Mouse (Mus musculus) CD4-positive, CD25-positive, alpha-beta regulatory T cell, adult 2 months (primary cell): ENCODE results near the gene Trim56.

Experiments used
- DNase-seq: peaks from one replicate; pipeline ENCODE4 v3.0.0-alpha.2; 2012; ENCODE audit warnings: low read depth, low spot score

Trim56 gene

GRCm38 (mm10) chr5:137109941-137110593 is 5.9 kb downstream of the Trim56 start:
- DNase-seq: no peak

- DNase-seq: no peak
Measured at GRCm38 (mm10) chr5:137108111-137108510, 7.9 kb downstream of the Trim56 start.

DNA sequence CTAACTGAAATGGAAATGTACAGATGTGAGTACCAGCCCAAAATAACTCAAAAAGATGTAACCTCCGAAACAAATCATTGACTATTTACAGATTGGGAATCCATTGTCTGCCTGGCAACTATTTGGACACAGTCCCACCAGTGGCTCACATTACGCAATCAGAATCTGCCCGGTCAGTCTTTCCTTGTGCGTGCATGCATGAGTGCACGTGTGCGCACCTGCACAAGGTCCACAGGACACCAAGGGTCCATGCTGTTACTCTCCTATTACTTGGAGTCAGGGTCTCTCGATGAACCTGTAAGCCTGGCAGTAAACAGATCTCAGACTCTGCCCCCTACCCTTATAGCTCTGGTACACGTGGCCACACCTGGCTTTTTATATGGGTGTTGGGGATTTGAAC is 8.3 kb downstream of the Trim56 start:
- no peak for DNase-seq

DNA sequence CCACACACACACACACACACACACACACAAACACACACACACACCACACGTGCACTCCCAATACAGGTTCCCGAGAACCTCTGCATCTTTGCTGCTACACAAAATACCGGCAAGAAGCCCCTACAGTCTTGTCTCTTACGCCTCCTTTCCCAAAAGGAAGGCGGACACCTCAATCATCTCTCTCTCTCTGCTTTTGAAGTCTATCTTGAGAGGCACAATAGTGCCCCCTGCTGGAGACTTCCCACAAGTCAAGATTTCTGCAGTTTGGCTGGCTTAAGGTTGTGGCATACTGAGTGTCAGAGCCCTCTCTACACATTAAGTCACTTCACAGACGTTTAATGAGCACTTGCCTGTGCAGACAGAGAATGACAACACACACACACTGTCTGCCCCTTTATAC is 9.0 kb downstream of the Trim56 start:
- peak; percentile 84 for DNase-seq

- no peak for DNase-seq
Measured at GRCm38 (mm10) chr5:137106434-137106833, 9.6 kb downstream of the Trim56 start.

DNA sequence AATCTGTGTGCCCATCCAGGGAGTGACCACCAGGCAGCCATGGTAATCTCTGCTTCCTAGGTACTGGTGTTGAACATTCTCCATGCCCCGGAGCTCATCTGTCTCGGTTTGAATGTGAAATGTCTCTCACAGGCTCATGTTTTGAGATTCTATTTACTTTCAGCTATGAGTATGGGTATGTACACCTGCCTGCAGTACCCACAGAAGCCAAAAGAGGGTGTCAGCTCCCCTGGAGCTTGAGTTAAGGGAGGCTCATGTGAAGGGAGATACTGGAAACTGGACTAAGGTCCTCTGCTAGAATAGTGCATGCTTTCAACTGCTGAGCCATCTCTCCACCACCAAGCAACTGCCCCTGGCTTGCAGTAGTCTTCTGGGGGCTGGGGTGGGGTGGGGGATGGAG is 12.0 kb downstream of the Trim56 start:
- DNase-seq: peak; percentile 35

- peak; percentile 75 for DNase-seq
Measured at GRCm38 (mm10) chr5:137102575-137103522, 13.2 kb downstream of the Trim56 start.

DNA sequence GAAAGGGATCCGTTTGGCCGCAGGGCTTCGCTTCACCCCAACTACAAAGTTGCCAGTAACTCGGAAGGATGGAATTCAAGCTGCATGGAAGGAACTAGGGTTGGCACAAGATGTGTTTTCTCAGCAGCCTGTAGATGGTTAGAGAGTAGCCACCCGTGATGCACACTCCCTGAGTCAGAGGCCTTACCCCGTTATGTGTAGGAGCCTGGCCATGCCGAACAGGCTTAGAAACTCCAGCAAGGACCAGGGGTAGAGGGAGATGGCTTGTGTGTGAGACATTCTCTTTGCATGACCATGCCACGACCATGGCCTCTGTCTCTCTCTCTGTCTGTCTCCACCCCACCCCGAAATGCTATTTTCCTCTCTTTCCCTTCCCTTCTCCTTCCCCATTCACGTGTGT is 13.9 kb downstream of the Trim56 start:
- no peak for DNase-seq

DNA sequence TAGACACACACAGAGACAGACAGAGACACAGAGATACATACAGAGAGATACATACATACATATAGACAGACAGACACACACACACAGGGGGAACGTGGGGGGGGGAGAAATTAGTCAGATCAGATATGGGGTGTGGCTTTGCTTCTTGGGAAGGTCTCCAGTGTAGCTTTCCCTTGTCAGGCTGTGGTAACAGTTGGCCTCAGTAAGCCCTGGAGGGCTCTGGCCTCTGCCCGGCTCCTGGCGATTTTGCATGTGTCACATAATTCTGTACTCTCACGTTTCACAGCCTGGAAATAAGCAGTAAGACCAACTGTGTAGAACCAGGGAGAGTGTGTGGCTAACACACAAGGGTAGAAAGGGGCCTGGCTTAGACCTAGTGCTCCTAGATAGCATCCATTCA is 15.3 kb downstream of the Trim56 start:
- no peak for DNase-seq

GRCm38 (mm10) chr5:137098418-137098817 is 17.6 kb downstream of the Trim56 start:
- no peak for DNase-seq

GRCm38 (mm10) chr5:137096037-137096436 is 20.0 kb downstream of the Trim56 start:
- no peak for DNase-seq

- DNase-seq: peak; percentile 24
Measured at GRCm38 (mm10) chr5:137095135-137095534, 20.9 kb downstream of the Trim56 start.

DNA sequence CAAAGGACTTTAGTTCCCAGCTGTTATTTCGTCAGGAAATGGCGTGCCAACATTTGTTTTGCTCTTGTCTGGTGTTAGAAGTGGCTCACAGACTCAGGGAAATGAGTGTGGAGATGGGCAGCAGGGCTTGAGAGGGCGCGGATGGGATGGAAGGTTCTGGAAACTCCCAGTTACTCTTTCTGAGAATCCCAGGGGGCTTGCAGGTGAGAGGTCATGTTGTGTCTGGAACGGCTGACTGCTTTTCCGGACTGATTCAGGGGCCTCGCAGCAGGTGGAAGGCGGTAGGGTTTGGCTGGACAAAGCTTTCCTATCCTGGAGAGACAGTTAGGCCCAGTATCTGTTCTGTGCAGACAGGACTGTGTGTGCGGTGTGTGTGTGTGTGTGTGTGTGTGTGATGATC is 22.3 kb downstream of the Trim56 start:
- DNase-seq: no peak

GRCm38 (mm10) chr5:137091560-137091959 is 24.4 kb downstream of the Trim56 start:
- DNase-seq: no peak

GRCm38 (mm10) chr5:137090870-137091269 is 25.1 kb downstream of the Trim56 start:
- DNase-seq: no peak

GRCm38 (mm10) chr5:137087410-137087809 is 28.6 kb downstream of the Trim56 start:
- DNase-seq: no peak

DNA sequence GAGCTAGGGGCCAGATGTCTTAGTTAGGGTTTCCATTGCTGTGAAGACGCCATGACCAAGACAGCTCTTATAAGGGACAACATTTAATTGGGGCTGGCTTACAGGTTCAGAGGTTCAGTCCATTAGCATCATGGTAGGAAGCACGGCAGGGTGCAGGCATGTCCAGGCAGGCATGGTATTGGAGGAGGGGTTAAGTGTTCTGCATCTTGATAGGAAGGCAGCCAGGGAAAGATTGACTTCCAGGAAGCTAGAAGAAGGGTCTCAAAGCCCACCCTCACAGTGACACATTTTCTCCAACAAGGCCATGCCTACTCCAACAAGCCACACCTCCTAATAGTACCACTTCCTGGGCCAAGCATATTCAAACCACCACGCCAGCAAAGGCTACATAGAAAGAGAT is 30.3 kb downstream of the Trim56 start:
- no peak for DNase-seq

DNA sequence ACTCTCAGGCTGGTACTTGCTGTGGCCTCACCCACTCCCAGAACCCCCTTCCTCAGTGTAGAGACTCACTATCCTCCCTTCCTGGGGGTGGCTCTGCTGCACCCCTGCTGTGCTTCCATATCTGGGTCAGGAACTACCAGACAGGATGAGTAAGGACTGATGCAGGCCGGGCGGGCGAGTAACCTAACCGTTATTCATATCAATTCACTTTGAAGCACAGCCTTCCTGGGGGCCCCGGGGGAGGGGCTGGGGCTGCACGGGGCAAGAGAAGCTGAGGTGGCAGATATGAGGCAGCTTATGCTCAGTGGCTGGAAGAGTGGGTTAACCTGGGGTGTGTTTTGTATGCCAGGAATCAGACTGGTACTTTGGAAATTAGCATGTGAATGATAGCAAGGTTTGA is 31.0 kb downstream of the Trim56 start:
- no peak for DNase-seq

GRCm38 (mm10) chr5:137083051-137083450 is 33.0 kb downstream of the Trim56 start:
- DNase-seq: no peak

- no peak for DNase-seq
Measured at GRCm38 (mm10) chr5:137079849-137080248, 36.2 kb downstream of the Trim56 start.

GRCm38 (mm10) chr5:137078616-137079015 is 37.4 kb downstream of the Trim56 start:
- no peak for DNase-seq

GRCm38 (mm10) chr5:137078041-137078440 is 38.0 kb downstream of the Trim56 start:
- no peak for DNase-seq

- no peak for DNase-seq
Measured at GRCm38 (mm10) chr5:137077187-137077586, 38.8 kb downstream of the Trim56 start.
